Mouse (Mus musculus): ENCODE results near the gene Opn5. TPM values are rescaled to one million over a fixed set of nuclear protein-coding genes. Genes with fewer than 3 reads are reported as not detected.

Opn5 gene
- polyA plus RNA-seq (2015; fragmentation: Nextera tagmentation; extraction: Ambion mirVana): not detected in 2 replicates

DNA sequence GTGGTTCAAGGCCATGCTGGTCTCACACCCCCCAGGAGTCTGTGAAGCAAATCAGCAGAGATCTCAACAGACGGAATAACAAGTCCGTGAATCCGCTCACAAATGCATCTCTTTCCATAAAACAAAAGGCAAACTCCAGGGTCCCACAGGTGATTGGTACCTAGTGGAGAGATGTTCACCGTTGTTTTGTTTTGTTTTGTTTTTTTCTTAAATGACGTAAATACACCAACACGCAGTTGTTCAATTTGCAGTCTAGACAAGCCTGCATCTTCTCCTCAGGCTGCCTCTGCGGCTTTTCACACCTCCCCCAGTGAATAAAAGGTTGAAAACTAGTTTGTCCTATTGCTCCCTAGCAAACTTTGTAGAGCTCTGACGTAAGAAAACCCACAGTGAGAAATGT lies at the start of gene Opn5:
Gene Opn5, minus strand, starts transcription at position 101 of the 400 bp plus-strand sequence.
- no peaks in the 10 kb centered on the region for H3K27me3 ChIP-seq (ENCODE audit: control insufficient read depth, insufficient read depth, low read depth, low read length)
- no peak within 1 kb of the TSS for H3K4me2 ChIP-seq (ENCODE audit: low read depth, low read length)
- 75% methylated on average over 8 of the region's 8 CpGs for WGBS
- H3K36me3 ChIP-seq (ENCODE audit: control insufficient read depth, insufficient read depth, low read length): no peaks in the 10 kb centered on the region
- H3K9ac ChIP-seq (ENCODE audit: low read length): no peak within 1 kb of the TSS
- no peak for ATAC-seq (ENCODE audit: low read depth)
- H3K4me3 ChIP-seq (ENCODE audit: low read length): no peak within 1 kb of the TSS
- H3K27ac ChIP-seq (ENCODE audit: low read length): no peak within 1 kb of the TSS
- no peaks in the 10 kb centered on the region for H3K9me3 ChIP-seq (ENCODE audit: control insufficient read depth, low read length)
- H3K4me1 ChIP-seq (replicated peaks; ENCODE audit: control insufficient read depth, insufficient read depth, low read length): no peaks in the 10 kb centered on the region

DNA sequence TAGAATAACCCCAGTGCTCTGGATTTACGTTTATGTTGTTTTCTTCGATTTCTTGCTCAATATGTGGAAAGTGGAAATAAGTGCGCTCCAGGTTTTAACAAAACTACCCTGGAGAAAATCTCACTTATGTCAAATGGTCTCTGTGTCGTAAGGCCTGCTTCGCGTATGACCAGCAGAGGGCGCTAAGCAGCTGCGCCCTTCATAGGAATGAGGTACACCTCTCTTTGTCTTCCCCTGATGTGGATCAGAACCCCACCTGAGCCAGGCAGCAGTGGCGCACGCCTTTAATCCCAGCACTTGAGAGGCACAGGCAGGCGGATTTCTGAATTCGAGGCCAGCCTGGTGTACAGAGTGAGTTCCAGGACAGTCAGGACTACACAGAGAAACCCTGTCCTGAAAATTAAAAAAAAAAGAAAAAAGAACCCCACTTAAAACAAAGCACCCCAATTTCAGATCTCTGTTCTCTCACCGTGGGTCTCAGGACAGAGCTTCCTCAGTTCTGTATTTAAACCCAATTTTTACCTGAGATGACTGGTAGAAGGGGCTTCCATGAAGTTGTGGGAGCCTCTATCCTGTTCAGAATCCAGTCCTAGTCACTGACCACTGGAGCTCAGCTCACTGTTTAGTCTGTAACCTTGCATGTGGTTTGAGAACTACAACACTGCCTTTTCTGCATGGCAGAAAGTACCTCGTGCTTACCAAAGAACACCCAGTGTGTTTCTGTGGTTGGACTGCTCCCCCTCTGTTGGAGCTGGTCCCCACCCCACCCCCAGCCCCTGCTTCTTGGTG lies 47.6 kb upstream of the Opn5 start:
- Histone ChIP-seq H3K27ac (ENCODE audit: low read length) (no peak overlapping the region), H3K9me3 (ENCODE audit: control insufficient read depth, low read length) (no peaks in the 10 kb centered on the region), H3K4me2 (ENCODE audit: low read depth, low read length) (no peak overlapping the region), H3K9ac (ENCODE audit: low read length) (no peak overlapping the region), H3K4me1 (replicated peaks; ENCODE audit: control insufficient read depth, insufficient read depth, low read length) (no peaks in the 10 kb centered on the region), H3K4me3 (ENCODE audit: low read length) (no peak overlapping the region), H3K27me3 (ENCODE audit: control insufficient read depth, insufficient read depth, low read depth, low read length) (no peaks in the 10 kb centered on the region), H3K36me3 (ENCODE audit: control insufficient read depth, insufficient read depth, low read length) (no peaks in the 10 kb centered on the region)
- WGBS: 18% methylated on average over 14 of the region's 14 CpGs
- ATAC-seq (ENCODE audit: low read depth): 0 out of 2 replicates have a peak, but pooled peaks have one; percentile 23

DNA sequence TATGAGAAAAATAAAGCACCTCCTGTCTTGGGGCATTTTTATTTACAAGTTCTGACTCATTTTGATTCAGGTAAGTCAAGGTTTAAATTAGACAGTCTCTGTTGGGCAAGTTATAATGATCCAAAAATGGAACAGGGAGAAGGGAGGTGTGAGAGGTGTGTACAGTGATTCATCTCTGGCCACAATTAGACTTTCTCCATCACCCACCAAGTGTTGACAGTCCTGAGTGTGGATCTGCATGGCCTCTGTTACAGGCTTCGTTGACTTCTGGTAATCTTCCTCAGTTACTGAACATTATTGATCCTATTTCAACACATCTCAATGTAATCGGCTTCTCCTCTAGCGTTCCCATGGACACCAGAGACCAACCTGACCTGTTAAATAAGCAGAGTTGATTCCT lies 32.2 kb upstream of the Opn5 start:
- Histone ChIP-seq H3K4me2 (ENCODE audit: low read depth, low read length) (no peak overlapping the region), H3K4me3 (ENCODE audit: low read length) (no peak overlapping the region), H3K27ac (ENCODE audit: low read length) (no peak overlapping the region), H3K27me3 (ENCODE audit: control insufficient read depth, insufficient read depth, low read depth, low read length) (no peaks in the 10 kb centered on the region), H3K4me1 (replicated peaks; ENCODE audit: control insufficient read depth, insufficient read depth, low read length) (no peaks in the 10 kb centered on the region), H3K9ac (ENCODE audit: low read length) (no peak overlapping the region), H3K36me3 (ENCODE audit: control insufficient read depth, insufficient read depth, low read length) (no peaks in the 10 kb centered on the region), H3K9me3 (ENCODE audit: control insufficient read depth, low read length) (no peaks in the 10 kb centered on the region)
- no peak for ATAC-seq (ENCODE audit: low read depth)
- 81% methylated on average over 3 of the region's 3 CpGs for WGBS

DNA sequence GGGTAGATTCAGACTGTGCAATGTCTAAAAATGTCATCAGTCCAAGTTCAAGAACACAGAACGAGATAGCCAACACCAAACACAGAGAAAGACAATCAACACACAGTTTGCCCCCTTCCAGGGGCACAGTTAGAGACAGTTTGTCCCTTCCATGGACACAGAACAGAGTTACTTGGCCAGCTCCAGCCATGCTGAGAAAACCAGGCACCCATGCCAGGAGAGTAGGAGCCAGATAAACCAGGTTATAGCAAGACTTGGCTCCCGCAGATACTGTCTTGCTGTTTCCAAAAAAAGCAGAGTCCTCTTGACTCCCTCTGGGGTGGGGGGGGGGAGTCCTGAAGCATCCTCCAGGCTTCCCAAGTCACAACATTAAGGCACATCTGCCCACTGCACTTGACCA lies 19.0 kb upstream of the Opn5 start:
- 70% methylated on average over 2 of the region's 2 CpGs for WGBS
- no peaks in the 10 kb centered on the region for H3K36me3 ChIP-seq (ENCODE audit: control insufficient read depth, insufficient read depth, low read length)
- no peak overlapping the region for H3K27ac ChIP-seq (ENCODE audit: low read length)
- no peak overlapping the region for H3K4me3 ChIP-seq (ENCODE audit: low read length)
- H3K4me2 ChIP-seq (ENCODE audit: low read depth, low read length): no peak overlapping the region
- H3K9me3 ChIP-seq (ENCODE audit: control insufficient read depth, low read length): no peaks in the 10 kb centered on the region
- H3K9ac ChIP-seq (ENCODE audit: low read length): no peak overlapping the region
- H3K4me1 ChIP-seq (replicated peaks; ENCODE audit: control insufficient read depth, insufficient read depth, low read length): no peaks in the 10 kb centered on the region
- no peaks in the 10 kb centered on the region for H3K27me3 ChIP-seq (ENCODE audit: control insufficient read depth, insufficient read depth, low read depth, low read length)
- ATAC-seq (ENCODE audit: low read depth): no peak

DNA sequence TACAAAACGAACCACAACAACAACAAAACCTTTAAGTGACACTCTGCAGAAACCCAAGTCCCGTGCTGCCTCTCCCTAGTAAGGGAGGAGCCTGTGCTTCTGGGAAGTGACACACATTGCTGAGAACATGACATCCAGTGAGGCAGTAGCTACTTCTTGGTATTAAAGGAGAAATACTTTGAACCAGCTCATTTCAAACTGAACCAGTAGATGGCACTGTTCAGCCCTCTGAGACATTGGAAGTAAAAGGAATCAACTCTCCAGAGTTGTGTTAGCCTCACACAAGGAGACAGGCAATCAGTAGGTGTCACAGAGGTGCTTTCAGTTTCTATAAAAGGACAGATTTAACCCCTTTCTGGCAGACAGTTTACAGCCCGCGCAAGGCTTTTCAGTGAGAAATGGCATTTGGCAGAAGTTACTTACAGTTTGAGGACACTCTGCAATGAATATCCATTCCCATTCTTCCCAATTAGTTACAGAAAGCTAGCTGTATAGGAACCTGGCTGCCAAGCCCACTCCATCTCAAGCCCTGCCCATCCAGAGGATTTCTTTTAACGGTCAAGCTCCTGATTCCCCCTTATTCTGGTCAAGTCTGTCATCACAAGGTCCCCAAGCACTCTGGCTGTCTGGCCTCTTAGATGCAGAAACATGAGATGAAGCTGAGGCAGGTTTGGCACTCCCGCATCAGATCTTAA lies 2.0 kb upstream of the Opn5 start:
- Histone ChIP-seq H3K4me2 (ENCODE audit: low read depth, low read length) (no peak overlapping the region), H3K36me3 (ENCODE audit: control insufficient read depth, insufficient read depth, low read length) (no peaks in the 10 kb centered on the region), H3K27ac (ENCODE audit: low read length) (no peak overlapping the region), H3K4me3 (ENCODE audit: low read length) (no peak overlapping the region), H3K4me1 (replicated peaks; ENCODE audit: control insufficient read depth, insufficient read depth, low read length) (no peaks in the 10 kb centered on the region), H3K27me3 (ENCODE audit: control insufficient read depth, insufficient read depth, low read depth, low read length) (no peaks in the 10 kb centered on the region), H3K9ac (ENCODE audit: low read length) (no peak overlapping the region), H3K9me3 (ENCODE audit: control insufficient read depth, low read length) (no peaks in the 10 kb centered on the region)
- ATAC-seq (ENCODE audit: low read depth): no peak
- WGBS: 32% methylated on average over 6 of the region's 6 CpGs

DNA sequence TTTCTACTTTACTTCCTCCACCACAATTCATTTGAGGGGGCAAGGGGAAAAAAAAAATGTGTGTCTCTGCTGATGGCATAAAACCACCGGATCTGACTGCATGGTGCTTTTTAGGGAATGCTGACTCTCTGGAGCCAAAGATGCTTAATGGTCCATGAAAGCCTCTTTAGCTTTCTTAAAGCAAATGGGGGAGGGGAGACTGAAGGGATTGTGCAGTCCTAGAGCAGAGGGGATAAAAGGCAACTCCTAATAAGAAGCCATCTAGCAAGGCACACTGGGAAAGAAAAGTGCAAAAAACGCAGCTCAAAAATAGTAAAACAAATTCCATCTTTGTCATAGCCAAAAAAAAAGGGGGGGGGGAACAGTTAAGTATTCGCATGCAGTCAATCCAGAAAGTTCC lies 2.9 kb downstream of the Opn5 start:
- H3K9me3 ChIP-seq (ENCODE audit: control insufficient read depth, low read length): no peaks in the 10 kb centered on the region
- no peak overlapping the region for H3K4me3 ChIP-seq (ENCODE audit: low read length)
- no peak overlapping the region for H3K27ac ChIP-seq (ENCODE audit: low read length)
- no peak for ATAC-seq (ENCODE audit: low read depth)
- H3K27me3 ChIP-seq (ENCODE audit: control insufficient read depth, insufficient read depth, low read depth, low read length): no peaks in the 10 kb centered on the region
- WGBS: 55% methylated on average over 3 of the region's 3 CpGs
- H3K9ac ChIP-seq (ENCODE audit: low read length): no peak overlapping the region
- no peak overlapping the region for H3K4me2 ChIP-seq (ENCODE audit: low read depth, low read length)
- no peaks in the 10 kb centered on the region for H3K4me1 ChIP-seq (replicated peaks; ENCODE audit: control insufficient read depth, insufficient read depth, low read length)
- no peaks in the 10 kb centered on the region for H3K36me3 ChIP-seq (ENCODE audit: control insufficient read depth, insufficient read depth, low read length)

DNA sequence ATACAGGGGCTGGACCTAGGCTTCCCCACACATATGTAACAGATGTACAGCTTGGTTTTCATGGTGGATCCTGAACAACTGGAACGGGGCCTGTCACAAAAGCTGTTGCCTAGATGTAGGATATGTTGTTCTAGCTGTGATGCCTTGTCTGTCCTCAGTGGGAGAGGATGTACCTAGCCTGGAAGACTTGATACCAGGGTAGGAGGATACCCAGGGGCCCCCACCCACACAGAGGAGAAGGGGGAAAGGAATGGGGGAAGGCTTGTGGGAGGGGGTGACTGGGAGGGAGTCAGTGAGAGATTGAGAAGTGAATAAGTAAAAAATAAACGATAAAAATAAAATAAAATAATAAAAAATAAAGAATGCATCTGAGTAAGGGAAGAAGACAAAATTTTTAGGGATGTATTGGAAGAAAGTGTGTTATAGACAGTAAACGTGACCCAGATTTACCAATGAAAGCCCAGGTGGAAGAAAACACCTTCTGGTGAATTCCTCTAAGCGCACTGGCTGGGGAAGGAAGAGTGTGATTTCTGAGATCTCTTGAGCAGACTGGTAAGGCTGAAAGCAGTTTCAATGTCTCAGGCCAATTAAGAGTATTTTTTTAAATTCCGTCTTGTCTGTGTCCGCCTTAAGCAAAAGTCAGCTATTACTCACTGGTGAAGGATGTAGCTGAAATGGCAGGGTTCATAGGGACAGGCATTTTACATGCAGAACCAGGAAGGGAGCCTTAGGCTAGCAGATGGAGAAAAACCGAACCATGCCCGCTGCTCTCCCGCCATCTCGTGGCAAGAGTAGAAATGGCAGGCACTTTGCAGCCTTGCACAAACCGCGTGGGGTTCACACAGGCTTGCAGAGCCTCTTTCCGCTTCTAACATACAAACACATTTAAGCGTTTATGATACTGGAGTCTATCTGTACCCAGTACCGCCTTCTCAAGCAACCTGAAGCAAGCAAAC lies 8.1 kb downstream of the Opn5 start:
- H3K27me3 ChIP-seq (ENCODE audit: control insufficient read depth, insufficient read depth, low read depth, low read length): no peaks in the 10 kb centered on the region
- 25% methylated on average over 15 of the region's 15 CpGs for WGBS
- H3K36me3 ChIP-seq (ENCODE audit: control insufficient read depth, insufficient read depth, low read length): no peaks in the 10 kb centered on the region
- H3K27ac ChIP-seq (ENCODE audit: low read length): no peak overlapping the region
- no peaks in the 10 kb centered on the region for H3K4me1 ChIP-seq (replicated peaks; ENCODE audit: control insufficient read depth, insufficient read depth, low read length)
- no peaks in the 10 kb centered on the region for H3K9me3 ChIP-seq (ENCODE audit: control insufficient read depth, low read length)
- no peak overlapping the region for H3K9ac ChIP-seq (ENCODE audit: low read length)
- H3K4me2 ChIP-seq (ENCODE audit: low read depth, low read length): no peak overlapping the region
- peak; percentile 69 for ATAC-seq (ENCODE audit: low read depth)
- H3K4me3 ChIP-seq (ENCODE audit: low read length): no peak overlapping the region

DNA sequence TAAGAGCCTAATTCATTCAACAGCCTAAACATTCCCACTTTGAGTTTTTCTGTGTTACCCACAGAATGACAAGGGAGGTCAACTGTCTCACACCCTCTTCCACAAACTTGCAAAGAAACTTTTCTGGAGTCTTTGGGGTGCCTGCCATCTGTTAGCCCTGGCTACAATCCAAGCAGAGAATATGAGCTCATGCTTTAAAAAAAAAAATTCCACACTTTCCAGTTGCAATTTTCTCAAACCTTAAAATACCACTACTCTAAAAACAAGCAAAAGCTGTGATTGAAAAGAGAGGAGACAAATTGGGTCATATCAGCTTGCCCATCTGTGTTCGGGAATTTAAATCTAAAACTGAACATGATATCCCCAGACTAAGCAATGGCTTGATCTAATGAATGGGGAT lies 24.7 kb downstream of the Opn5 start:
- no peak overlapping the region for H3K4me2 ChIP-seq (ENCODE audit: low read depth, low read length)
- H3K4me1 ChIP-seq (replicated peaks; ENCODE audit: control insufficient read depth, insufficient read depth, low read length): no peaks in the 10 kb centered on the region
- H3K4me3 ChIP-seq (ENCODE audit: low read length): no peak overlapping the region
- H3K9ac ChIP-seq (ENCODE audit: low read length): no peak overlapping the region
- no peak for ATAC-seq (ENCODE audit: low read depth)
- no peaks in the 10 kb centered on the region for H3K9me3 ChIP-seq (ENCODE audit: control insufficient read depth, low read length)
- H3K27ac ChIP-seq (ENCODE audit: low read length): no peak overlapping the region
- H3K27me3 ChIP-seq (ENCODE audit: control insufficient read depth, insufficient read depth, low read depth, low read length): no peaks in the 10 kb centered on the region
- H3K36me3 ChIP-seq (ENCODE audit: control insufficient read depth, insufficient read depth, low read length): no peaks in the 10 kb centered on the region
- WGBS: 63% methylated on average over 1 of the region's 1 CpGs

DNA sequence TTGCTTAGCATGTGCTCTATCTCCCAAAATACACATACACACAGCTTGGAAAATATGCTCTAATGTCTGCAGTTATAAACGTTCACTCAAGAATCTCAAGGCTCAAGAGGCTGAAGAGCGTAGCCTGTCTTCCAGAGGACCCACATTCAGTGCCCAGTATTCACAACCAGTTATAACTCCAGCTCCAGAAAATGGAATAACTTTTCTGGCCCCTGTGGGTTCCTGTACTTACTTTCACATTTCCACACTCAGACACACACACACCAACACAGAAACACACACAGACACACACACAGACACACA lies 28.2 kb downstream of the Opn5 start:
- H3K27me3 ChIP-seq (ENCODE audit: control insufficient read depth, insufficient read depth, low read depth, low read length): no peaks in the 10 kb centered on the region
- WGBS: 60% methylated on average over 2 of the region's 2 CpGs
- H3K4me1 ChIP-seq (replicated peaks; ENCODE audit: control insufficient read depth, insufficient read depth, low read length): no peaks in the 10 kb centered on the region
- no peak overlapping the region for H3K4me2 ChIP-seq (ENCODE audit: low read depth, low read length)
- no peak for ATAC-seq (ENCODE audit: low read depth)
- no peaks in the 10 kb centered on the region for H3K36me3 ChIP-seq (ENCODE audit: control insufficient read depth, insufficient read depth, low read length)
- H3K9me3 ChIP-seq (ENCODE audit: control insufficient read depth, low read length): no peaks in the 10 kb centered on the region
- no peak overlapping the region for H3K9ac ChIP-seq (ENCODE audit: low read length)
- H3K27ac ChIP-seq (ENCODE audit: low read length): no peak overlapping the region
- H3K4me3 ChIP-seq (ENCODE audit: low read length): no peak overlapping the region
